Mouse (Mus musculus): ENCODE measurements around the gene Wnt9a.

DNA sequence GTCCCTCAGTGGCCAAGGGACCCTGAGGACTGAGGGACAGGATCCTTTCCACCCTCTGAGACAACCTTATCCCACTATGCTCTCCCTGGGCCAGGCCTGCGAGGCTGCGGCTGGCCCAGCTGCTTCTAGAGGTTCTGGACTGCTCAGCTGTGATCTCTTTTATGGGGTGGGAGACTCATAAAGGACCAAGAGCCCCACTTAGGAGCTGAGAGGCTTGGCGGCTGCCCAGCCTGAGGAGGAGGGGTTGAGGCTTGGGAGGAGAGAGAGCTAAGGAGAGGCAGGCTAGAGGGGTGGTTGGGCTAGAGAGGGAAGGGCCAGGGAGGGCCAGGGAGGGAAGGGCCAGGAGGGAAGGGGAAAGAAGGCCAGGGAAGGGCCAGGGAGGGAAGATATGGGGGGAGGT lies 57.7 kb downstream of the Wnt9a start:
- TF ChIP-seq CTCF (IDR thresholded peaks at IDR 0.05), result no peak
- no peak for TF ChIP-seq EP300 (IDR thresholded peaks at IDR 0.05)

Measured in lung, postnatal 0 days (tissue).